Mouse (Mus musculus): Measurements from ENCODE around the gene Katnal1. TPM values are rescaled to one million over a fixed set of nuclear protein-coding genes. Genes with fewer than 3 reads are reported as not detected.

Katnal1 gene
- polyA plus RNA-seq, 1 experiment from 2014 or later: 36.5 TPM

- 94% methylated on average over 3 of the region's 3 CpGs for WGBS
- Histone ChIP-seq H3K4me1 (replicated peaks) (no peaks in the 10 kb centered on the region), H3K27me3 (no peaks in the 10 kb centered on the region), H3K9ac (no peak overlapping the region), H3K4me3 (no peak overlapping the region), H3K9me3 (no peaks in the 10 kb centered on the region), H3K27ac (replicated peaks) (no peak overlapping the region), H3K36me3 (no peaks in the 10 kb centered on the region), H3K4me2 (no peak overlapping the region)
- ATAC-seq (ENCODE audit: low FRiP score, low read depth): no peak
These were observed 7.4 kb upstream of the Katnal1 start for GRCm38 (mm10) chr5:148936516-148936951.

- H3K4me2 ChIP-seq: no peak overlapping the region
These were observed 6.8 kb upstream of the Katnal1 start for GRCm38 (mm10) chr5:148935871-148936270.

GRCm38 (mm10) chr5:148935071-148935821 lies 6.1 kb upstream of the Katnal1 start:
- no peak for ATAC-seq (ENCODE audit: low FRiP score, low read depth)
- H3K27me3 ChIP-seq: no peaks in the 10 kb centered on the region
- no peaks in the 10 kb centered on the region for H3K4me1 ChIP-seq (replicated peaks)
- H3K4me3 ChIP-seq: no peak overlapping the region
- no peak overlapping the region for H3K27ac ChIP-seq (replicated peaks)
- no peaks in the 10 kb centered on the region for H3K9me3 ChIP-seq
- H3K4me2 ChIP-seq: no peak overlapping the region
- H3K9ac ChIP-seq: no peak overlapping the region
- no peaks in the 10 kb centered on the region for H3K36me3 ChIP-seq
- 56% methylated on average over 7 of the region's 7 CpGs for WGBS

More at GRCm38 (mm10) chr5:148935871-148936270, 6.8 kb upstream of the Katnal1 start:
- H3K27ac ChIP-seq (replicated peaks): no peak overlapping the region
- WGBS: 90% methylated on average over 6 of the region's 6 CpGs
- no peak for ATAC-seq (ENCODE audit: low FRiP score, low read depth)
- H3K9ac ChIP-seq: no peak overlapping the region
- no peaks in the 10 kb centered on the region for H3K4me1 ChIP-seq (replicated peaks)
- H3K27me3 ChIP-seq: no peaks in the 10 kb centered on the region
- H3K36me3 ChIP-seq: no peaks in the 10 kb centered on the region
- no peak overlapping the region for H3K4me3 ChIP-seq
- no peaks in the 10 kb centered on the region for H3K9me3 ChIP-seq

GRCm38 (mm10) chr5:148934457-148934856 lies 5.3 kb upstream of the Katnal1 start:
- Histone ChIP-seq H3K27ac (replicated peaks) (no peak overlapping the region), H3K36me3 (no peaks in the 10 kb centered on the region), H3K9me3 (no peaks in the 10 kb centered on the region), H3K27me3 (no peaks in the 10 kb centered on the region), H3K4me2 (no peak overlapping the region), H3K9ac (no peak overlapping the region), H3K4me3 (no peak overlapping the region), H3K4me1 (replicated peaks) (no peaks in the 10 kb centered on the region)
- WGBS: 41% methylated on average over 6 of the region's 6 CpGs
- no peak for ATAC-seq (ENCODE audit: low FRiP score, low read depth)

- no peaks in the 10 kb centered on the region for H3K27me3 ChIP-seq
- no peak overlapping the region for H3K9ac ChIP-seq
- ATAC-seq (ENCODE audit: low FRiP score, low read depth): no peak
- WGBS: 70% methylated on average over 8 of the region's 8 CpGs
- no peaks in the 10 kb centered on the region for H3K9me3 ChIP-seq
- H3K4me2 ChIP-seq: no peak overlapping the region
- H3K36me3 ChIP-seq: no peaks in the 10 kb centered on the region
- no peak overlapping the region for H3K27ac ChIP-seq (replicated peaks)
- peaks cover 5% of the 10 kb centered on the region for H3K4me1 ChIP-seq (replicated peaks)
- H3K4me3 ChIP-seq: no peak overlapping the region
These were observed 4.6 kb upstream of the Katnal1 start for GRCm38 (mm10) chr5:148933767-148934166.

GRCm38 (mm10) chr5:148931301-148931700 lies 2.2 kb upstream of the Katnal1 start:
- Histone ChIP-seq H3K4me3 (no peak overlapping the region), H3K9me3 (no peaks in the 10 kb centered on the region), H3K27ac (replicated peaks) (no peak overlapping the region), H3K27me3 (no peaks in the 10 kb centered on the region), H3K9ac (no peak overlapping the region), H3K36me3 (no peaks in the 10 kb centered on the region), H3K4me2 (no peak overlapping the region), H3K4me1 (replicated peaks) (peaks cover 17% of the 10 kb centered on the region)
- WGBS: 85% methylated on average over 1 of the region's 1 CpGs
- no peak for ATAC-seq (ENCODE audit: low FRiP score, low read depth)

- peak; percentile 99 for ATAC-seq (ENCODE audit: low FRiP score, low read depth)
- Histone ChIP-seq H3K27ac (replicated peaks) (peak overlapping the region; percentile 97), H3K9ac (peak overlapping the region; percentile 81), H3K27me3 (no peaks in the 10 kb centered on the region), H3K36me3 (no peaks in the 10 kb centered on the region), H3K4me1 (replicated peaks) (peaks cover 17% of the 10 kb centered on the region), H3K4me2 (peak overlapping the region; percentile 75), H3K4me3 (peak overlapping the region; percentile 69), H3K9me3 (no peaks in the 10 kb centered on the region)
- under 1% methylated on average over 69 of the region's 69 CpGs for WGBS
These were observed 571 bp downstream of the Katnal1 start for GRCm38 (mm10) chr5:148928382-148929115.

GRCm38 (mm10) chr5:148927717-148928223 lies 1.4 kb downstream of the Katnal1 start:
- H3K9ac ChIP-seq: peak overlapping the region; percentile 81
- WGBS: 34% methylated on average over 5 of the region's 5 CpGs

GRCm38 (mm10) chr5:148924586-148924985 lies 4.5 kb downstream of the Katnal1 start:
- Histone ChIP-seq H3K27me3 (no peaks in the 10 kb centered on the region), H3K27ac (replicated peaks) (no peak overlapping the region), H3K4me2 (no peak overlapping the region), H3K9me3 (no peaks in the 10 kb centered on the region), H3K4me1 (replicated peaks) (peaks cover 17% of the 10 kb centered on the region), H3K36me3 (peaks cover 4% of the 10 kb centered on the region), H3K9ac (no peak overlapping the region), H3K4me3 (no peak overlapping the region)
- 90% methylated on average over 12 of the region's 12 CpGs for WGBS
- ATAC-seq (ENCODE audit: low FRiP score, low read depth): no peak

More at GRCm38 (mm10) chr5:148927717-148928223, 1.4 kb downstream of the Katnal1 start:
- H3K27me3 ChIP-seq: no peaks in the 10 kb centered on the region
- H3K27ac ChIP-seq (replicated peaks): peak overlapping the region; percentile 97
- H3K36me3 ChIP-seq: no peaks in the 10 kb centered on the region
- H3K4me2 ChIP-seq: peak overlapping the region; percentile 58
- peak overlapping the region; percentile 69 for H3K4me3 ChIP-seq
- no peak for ATAC-seq (ENCODE audit: low FRiP score, low read depth)
- no peaks in the 10 kb centered on the region for H3K9me3 ChIP-seq
- H3K4me1 ChIP-seq (replicated peaks): peaks cover 17% of the 10 kb centered on the region

GRCm38 (mm10) chr5:148924051-148924450 lies 5.1 kb downstream of the Katnal1 start:
- H3K9ac ChIP-seq: no peak overlapping the region
- no peak for ATAC-seq (ENCODE audit: low FRiP score, low read depth)
- peaks cover 13% of the 10 kb centered on the region for H3K4me1 ChIP-seq (replicated peaks)
- H3K36me3 ChIP-seq: peaks cover 9% of the 10 kb centered on the region
- H3K4me2 ChIP-seq: no peak overlapping the region
- no peak overlapping the region for H3K27ac ChIP-seq (replicated peaks)
- 87% methylated on average over 9 of the region's 9 CpGs for WGBS
- no peaks in the 10 kb centered on the region for H3K27me3 ChIP-seq
- H3K9me3 ChIP-seq: no peaks in the 10 kb centered on the region
- H3K4me3 ChIP-seq: no peak overlapping the region

GRCm38 (mm10) chr5:148923408-148923807 lies 5.7 kb downstream of the Katnal1 start:
- Histone ChIP-seq H3K4me3 (no peak overlapping the region), H3K27me3 (no peaks in the 10 kb centered on the region), H3K4me1 (replicated peaks) (peaks cover 12% of the 10 kb centered on the region), H3K9ac (no peak overlapping the region), H3K36me3 (peaks cover 15% of the 10 kb centered on the region), H3K4me2 (no peak overlapping the region), H3K9me3 (no peaks in the 10 kb centered on the region), H3K27ac (replicated peaks) (no peak overlapping the region)
- WGBS: 75% methylated on average over 10 of the region's 10 CpGs
- ATAC-seq (ENCODE audit: low FRiP score, low read depth): no peak

- no peaks in the 10 kb centered on the region for H3K27me3 ChIP-seq
- peaks cover 21% of the 10 kb centered on the region for H3K36me3 ChIP-seq
- no peak overlapping the region for H3K4me2 ChIP-seq
- no peak overlapping the region for H3K9ac ChIP-seq
- H3K9me3 ChIP-seq: no peaks in the 10 kb centered on the region
- H3K4me1 ChIP-seq (replicated peaks): peaks cover 11% of the 10 kb centered on the region
- 87% methylated on average over 5 of the region's 5 CpGs for WGBS
- no peak for ATAC-seq (ENCODE audit: low FRiP score, low read depth)
- H3K27ac ChIP-seq (replicated peaks): no peak overlapping the region
- no peak overlapping the region for H3K4me3 ChIP-seq
These were observed 6.3 kb downstream of the Katnal1 start for GRCm38 (mm10) chr5:148922773-148923172.
